Mouse (Mus musculus) liver, adult 2 months (tissue): ENCODE results near the gene Dct.

ENCODE experiments used
- CTCF ChIP-seq: fragments of 200-500 bp; IDR thresholded peaks from 2 replicates; pipeline ENCODE4 v1.5.1; 2011; ENCODE audit warnings: low read depth, low read length, control low read depth
- POLR2A ChIP-seq: fragments of 200-500 bp; IDR thresholded peaks from 2 replicates; pipeline ENCODE4 v1.6.1; 2011; ENCODE audit warnings: low read length, control low read depth; ENCODE audit not compliant: insufficient read depth; ENCODE audit errors: extremely low read depth

DNA sequence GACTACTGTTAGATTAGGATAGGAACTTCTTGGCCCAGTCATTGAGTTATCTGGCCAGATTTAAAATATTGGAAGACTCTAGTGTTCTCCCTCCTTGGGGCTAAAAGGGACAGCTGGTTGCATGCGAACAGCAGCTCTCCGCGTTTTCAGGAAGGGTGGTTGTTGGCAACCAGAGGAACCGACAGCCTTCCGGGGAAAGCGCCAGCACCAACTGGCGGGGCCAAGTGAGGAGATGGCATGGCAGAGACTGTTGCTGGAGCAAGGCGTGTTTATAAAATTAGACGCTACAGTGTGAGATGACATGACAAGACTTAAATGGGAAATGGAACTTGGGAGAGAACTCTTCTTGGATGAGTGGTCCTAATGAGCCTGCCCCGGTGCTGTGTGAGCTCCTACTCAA lies 70.5 kb downstream of the Dct start:
- TF ChIP-seq CTCF (no peak), POLR2A (no peak)
